Mouse (Mus musculus) lung, postnatal 14 days (tissue): ENCODE results near the gene Cobll1.

ENCODE experiments used
- DNase-seq: peaks from one replicate; pipeline ENCODE4 v3.0.0; 2021

The Cobll1 gene

DNA sequence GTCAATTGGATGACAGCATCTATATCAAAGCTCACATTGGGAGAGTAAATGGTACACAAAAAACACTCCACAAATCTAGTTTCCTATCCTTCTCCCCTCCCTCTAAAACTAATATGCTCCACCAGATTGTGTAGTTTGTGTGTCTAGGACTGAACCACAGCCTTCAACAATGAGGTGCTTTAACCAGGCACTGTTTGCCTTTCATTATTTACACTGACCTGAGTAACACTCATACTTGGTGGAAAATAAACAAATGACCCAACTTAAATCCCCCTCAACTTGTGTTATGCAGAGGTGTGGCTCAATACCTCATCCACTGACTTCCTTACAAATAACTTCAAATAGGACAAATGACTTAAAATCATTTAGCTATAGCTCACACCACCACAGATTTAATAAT, 155.8 kb downstream of the Cobll1 start:
- no peak for DNase-seq

- no peak for DNase-seq
Measured at GRCm38 (mm10) chr2:65077544-65077943, 161.7 kb downstream of the Cobll1 start.

DNA sequence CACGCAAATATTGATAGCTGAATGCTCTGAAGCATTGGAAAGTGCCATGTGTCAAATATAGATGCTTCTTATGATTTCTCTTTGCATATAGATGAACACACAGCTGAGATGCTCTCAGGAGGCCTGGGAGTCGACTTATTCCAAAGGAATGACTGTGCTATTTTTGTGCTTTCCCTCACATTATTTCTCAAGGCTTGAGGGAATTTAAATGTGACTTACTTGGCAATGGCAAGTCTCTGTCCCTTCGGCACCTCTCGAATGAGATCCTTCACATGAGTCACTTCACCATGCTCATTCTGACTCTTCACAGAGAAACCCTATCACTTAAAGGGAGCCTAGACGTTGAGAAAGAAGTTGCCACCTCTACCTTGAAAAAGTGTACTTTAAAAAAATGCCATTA, 163.4 kb downstream of the Cobll1 start:
- no peak for DNase-seq

- DNase-seq = no peak
Measured at GRCm38 (mm10) chr2:65075431-65075830, 163.8 kb downstream of the Cobll1 start.

- DNase-seq = no peak
Measured at GRCm38 (mm10) chr2:65072205-65072604, 167.0 kb downstream of the Cobll1 start.

DNA sequence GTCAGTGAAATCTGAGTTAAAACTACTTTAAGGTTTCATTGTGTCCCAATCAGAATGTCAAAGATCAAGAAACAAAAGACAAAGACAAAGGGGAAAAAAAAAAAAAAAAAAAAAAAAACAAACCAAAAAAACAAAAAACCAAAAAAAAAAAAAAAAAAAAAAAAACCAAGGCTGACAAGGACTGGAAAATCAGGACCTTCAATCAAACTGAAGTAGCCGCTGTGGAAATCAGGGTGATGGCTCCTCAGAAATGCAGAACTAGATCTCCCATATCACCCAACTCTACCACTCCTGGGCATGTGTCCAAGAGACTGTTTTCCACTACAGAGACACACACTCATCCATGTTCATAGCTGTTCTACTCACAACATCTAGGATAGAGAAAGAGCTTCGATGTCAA, 185.4 kb downstream of the Cobll1 start:
- DNase-seq = no peak

GRCm38 (mm10) chr2:65052191-65053012, 186.8 kb downstream of the Cobll1 start:
- DNase-seq = no peak

DNA sequence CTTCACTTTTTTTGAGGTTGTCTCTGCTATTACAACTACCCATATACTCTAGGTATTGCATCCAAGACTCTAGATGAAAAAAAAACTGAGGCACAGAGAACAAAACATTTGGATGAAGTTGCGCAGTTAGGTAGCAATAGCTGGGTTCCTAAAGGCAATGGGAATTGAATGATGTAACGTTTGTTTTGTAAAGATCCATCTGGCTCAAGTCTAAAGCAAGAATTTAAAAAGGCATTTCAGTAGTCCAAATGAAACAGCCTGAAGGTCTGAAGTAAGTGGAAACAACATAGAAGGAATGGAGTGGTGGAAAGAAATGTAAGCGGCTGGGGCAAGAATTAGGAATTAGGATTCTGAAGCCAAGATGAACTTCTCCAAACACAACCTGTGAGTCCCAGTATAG, 188.4 kb downstream of the Cobll1 start:
- no peak for DNase-seq

- no peak for DNase-seq
Measured at GRCm38 (mm10) chr2:65048234-65049017, 190.8 kb downstream of the Cobll1 start.
